Mouse (Mus musculus) brown adipose tissue, adult 24 weeks (tissue): ENCODE data around the gene Unc50. TPM values are rescaled to one million over a fixed set of nuclear protein-coding genes. Genes with fewer than 3 reads are reported as not detected.

ENCODE experiments used
- H3K27ac ChIP-seq: fragments of 200-500 bp; replicated peaks from 2 replicates; pipeline ENCODE4 v1.5.1; 2012; ENCODE audit warnings: low read depth, mild to moderate bottlenecking, low read length
- H3K4me1 ChIP-seq: fragments of 200-500 bp; 2 replicates; pipeline ENCODE4 v1.6.1; 2012; ENCODE audit warnings: low read length, mixed read lengths; ENCODE audit not compliant: control insufficient read depth, insufficient read depth, insufficient read length
- H3K4me3 ChIP-seq: fragments of 200-500 bp; 2 replicates; pipeline ENCODE4 v1.5.1; 2012; ENCODE audit warnings: low read depth, mild to moderate bottlenecking, low read length, moderate library complexity; ENCODE audit not compliant: insufficient read depth
- polyA plus RNA-seq: library from polyadenylated mRNA; stranded (reverse); fragments of >200 nt; gene quantifications from 2 replicates; pipeline ENCODE4 v1.2.4, GENCODE M21; 2012; ENCODE audit not compliant: missing spikeins, insufficient read depth, insufficient read length

Gene Unc50
- polyA plus RNA-seq, 1 experiment, result 47.5 TPM

DNA sequence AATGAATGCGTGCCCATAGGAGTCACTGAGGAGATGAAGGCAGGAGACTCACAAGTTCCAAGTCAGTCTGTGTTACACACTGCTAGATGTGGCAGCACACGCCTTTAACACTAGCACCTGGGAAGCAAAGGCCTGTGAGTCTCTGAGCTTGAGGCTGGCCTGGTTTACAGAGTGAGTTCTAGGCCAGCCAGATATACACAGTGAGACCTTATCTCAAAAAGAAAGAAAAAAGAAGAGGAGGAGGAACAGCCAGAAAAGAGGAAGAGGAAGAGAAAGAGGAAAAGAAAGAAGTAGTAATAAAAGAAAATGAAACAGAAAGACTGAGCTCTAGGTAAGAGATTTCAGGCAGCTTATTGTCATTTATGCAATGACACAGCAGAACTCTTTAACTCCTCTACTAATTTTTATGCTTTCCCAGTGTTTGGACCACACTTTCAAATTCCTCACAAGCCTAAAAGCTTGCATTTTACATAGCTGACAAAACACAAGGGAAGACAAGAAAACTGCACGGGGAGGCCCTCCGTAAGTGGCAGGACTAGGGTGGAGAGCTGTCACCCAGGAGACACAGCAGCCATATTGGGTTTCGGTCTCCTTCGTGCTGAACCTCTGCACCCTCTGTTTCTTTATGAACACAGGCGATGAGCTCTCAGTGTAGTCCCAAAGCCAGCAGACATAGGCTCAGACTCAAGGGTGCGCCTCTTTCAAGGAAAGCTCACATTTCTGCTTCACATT, 2.6 kb upstream of the Unc50 start:
- Histone ChIP-seq H3K27ac (no peak overlapping the region), H3K4me3 (no peak overlapping the region; the same call in 1 of the 2 replicates), H3K4me1 (peaks cover 7% of the 10 kb centered on the region; the same call in 1 of the 2 replicates)

DNA sequence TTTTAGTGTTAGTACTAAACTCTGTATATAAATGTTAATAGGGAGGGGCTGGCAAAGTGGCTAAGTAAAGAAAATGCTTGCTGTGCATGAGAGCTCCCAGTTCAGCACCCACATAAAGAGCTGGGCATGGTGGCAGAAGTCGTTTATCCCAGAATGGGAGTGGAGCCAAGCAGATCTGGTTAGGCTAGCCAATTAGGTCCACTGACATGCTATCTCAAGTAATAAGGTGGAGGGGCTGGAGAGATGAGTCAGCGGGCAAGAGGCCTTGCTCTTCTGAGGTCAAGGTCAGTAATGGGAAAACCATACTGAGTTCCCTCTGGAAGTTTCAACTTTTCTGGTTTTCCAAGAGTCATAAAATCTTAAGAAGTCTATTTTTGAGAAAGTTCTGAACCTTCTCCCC, 1.0 kb upstream of the Unc50 start:
- Histone ChIP-seq H3K4me1 (peaks cover 7% of the 10 kb centered on the region; the same call in 1 of the 2 replicates), H3K4me3 (peak overlapping the region; percentile 73), H3K27ac (peak overlapping the region; percentile 93)

DNA sequence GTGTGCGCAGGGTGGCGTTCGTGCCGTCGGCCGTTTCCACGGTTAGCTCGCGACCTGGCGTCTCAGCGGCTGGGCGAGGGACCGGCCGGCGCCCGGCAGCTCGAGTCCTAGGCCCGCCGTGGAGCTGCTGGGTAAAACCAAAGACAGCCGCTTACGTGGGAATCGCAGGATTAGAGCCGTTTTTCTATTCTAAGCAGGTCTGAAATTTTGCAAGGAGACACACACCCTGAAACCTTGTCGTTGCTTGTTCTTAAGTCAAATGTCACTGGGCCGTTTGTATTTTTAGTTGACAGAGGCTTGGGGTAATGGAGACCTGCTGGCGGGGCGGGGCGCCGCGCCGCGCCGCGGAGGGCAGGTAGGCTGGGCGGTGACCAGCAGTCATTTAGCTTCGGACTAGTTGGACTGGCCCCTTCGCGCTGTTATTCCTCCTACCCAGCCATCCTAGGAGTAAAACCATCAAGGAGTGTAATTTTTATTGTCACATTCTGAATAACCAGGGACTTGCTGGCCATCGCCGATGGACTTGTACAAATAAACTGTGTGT, 430 bp downstream of the Unc50 start:
- Histone ChIP-seq H3K27ac (peak overlapping the region; percentile 62), H3K4me1 (peaks cover 7% of the 10 kb centered on the region; the same call in 1 of the 2 replicates), H3K4me3 (peak overlapping the region; percentile 90)

DNA sequence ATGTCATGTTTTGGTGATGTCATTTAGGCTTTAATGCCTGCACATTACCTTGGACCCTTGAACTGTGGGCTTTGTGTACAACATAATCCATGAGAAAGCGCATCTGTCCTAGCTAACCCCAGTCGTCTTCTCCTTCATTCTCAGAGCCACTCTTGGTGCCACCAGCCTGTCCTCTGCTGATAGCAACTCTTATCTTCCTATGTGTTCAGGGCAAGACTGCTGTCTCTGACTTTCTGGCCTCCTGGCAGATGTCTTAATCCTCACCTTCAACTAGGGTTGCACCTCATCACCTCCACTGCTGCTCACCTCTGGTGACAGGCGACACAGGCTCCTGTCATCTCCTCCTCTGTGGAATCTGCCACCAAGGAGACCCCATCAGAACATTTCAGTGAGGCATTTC, 6.5 kb downstream of the Unc50 start:
- Histone ChIP-seq H3K4me3 (no peak overlapping the region), H3K4me1 (no peaks in the 10 kb centered on the region), H3K27ac (no peak overlapping the region)

DNA sequence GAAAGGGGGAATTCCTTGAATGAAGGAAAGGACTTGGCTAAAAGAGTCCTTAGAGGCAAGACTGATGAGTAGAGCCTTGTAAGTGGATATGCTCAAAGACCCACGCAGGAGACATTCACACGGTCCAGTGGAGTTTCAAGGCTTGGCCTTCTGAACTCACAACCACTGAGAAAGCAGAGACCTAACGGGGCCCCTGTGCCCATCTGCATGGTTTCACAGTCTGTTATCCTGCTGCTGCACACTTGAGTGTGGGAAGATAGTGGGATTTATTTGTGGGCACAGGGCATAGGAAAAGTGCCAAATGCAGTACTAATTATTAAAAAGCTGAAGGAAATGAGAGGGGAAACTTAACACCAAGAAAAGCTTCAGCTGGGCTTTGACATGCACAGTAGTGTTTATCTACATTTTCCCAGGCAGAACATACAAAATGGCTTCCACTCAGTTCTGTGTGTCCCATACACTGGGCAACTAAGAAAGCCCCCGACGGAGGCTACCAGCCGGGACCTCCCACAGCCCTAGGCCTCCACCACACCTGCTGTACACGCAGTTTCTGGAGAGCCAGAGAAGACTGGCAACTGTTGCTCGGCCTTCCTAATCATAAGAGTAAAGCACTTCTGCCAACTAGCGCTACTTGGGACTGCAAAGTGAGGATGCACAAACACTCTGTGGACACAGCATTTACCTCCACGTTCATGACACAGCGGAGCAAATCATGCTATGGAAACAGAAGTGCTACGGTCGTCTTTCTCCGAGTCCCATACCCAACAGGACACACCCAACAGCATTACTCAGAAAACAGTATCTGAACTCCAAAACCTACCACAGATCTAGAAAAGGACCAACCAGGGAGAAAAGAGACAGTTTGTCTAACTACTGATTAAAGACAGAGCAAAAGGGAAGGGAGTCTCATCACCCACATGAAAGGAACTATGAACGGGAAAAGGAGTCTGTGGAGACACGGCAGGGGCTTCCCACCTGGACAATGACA, 13.2 kb downstream of the Unc50 start:
- H3K4me3 ChIP-seq, result no peak overlapping the region
- no peaks in the 10 kb centered on the region for H3K4me1 ChIP-seq
- no peak overlapping the region for H3K27ac ChIP-seq

DNA sequence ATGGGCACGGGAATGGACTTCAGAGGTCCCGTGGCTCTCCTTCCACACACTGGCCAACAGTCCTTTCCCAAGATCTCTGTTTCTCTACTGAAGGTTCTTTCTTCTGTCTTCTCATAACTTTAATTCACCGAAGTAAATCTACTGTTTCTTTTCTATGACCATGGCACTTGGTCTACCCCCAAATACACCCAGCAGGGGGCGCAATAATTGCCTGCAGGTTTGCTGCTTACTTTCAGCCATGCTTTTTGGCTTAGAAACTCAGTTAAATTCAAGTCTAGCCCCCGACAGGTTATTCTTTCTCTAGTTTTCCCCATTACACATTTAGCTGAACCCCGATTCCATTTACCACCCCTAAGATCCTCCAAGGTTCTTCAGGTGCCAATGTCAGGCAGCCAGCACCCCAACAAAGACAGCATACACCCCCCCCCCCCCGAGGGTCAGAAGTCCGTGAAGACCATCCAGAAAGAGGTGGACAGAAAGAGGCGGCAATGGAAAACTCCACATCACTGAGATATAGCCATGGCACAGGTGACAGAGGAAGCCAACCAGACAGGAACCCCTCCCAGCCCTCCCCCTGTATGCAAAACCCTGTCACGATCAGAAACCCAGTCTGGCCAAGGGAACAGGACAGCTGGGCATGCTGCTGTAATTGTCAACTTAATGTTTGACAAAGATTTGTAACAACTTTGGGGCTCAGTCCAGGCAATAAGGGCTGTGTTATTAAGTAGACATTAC, 18.6 kb downstream of the Unc50 start:
- no peaks in the 10 kb centered on the region for H3K4me1 ChIP-seq
- no peak overlapping the region for H3K4me3 ChIP-seq
- H3K27ac ChIP-seq, result no peak overlapping the region

DNA sequence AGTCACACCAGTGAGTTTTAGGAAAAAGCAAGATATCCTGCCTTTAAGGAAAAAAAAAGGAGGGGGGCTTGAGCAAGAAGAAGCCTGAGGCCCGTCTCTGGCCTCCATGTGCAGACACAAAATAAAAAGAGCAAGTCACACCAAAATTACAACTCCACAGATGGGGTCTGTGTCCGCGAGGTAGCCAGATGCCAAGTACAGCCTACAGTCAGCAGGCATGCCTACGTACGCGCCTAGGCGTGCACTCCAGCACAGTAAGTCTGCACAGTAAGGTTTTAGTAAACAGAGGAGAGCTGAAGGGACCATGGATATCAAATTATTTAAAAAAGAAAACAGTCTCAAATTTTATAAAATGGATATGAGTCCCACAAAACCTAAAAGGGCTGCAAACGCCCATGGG, 21.3 kb downstream of the Unc50 start:
- Histone ChIP-seq H3K4me1 (no peaks in the 10 kb centered on the region), H3K27ac (no peak overlapping the region), H3K4me3 (no peak overlapping the region)

DNA sequence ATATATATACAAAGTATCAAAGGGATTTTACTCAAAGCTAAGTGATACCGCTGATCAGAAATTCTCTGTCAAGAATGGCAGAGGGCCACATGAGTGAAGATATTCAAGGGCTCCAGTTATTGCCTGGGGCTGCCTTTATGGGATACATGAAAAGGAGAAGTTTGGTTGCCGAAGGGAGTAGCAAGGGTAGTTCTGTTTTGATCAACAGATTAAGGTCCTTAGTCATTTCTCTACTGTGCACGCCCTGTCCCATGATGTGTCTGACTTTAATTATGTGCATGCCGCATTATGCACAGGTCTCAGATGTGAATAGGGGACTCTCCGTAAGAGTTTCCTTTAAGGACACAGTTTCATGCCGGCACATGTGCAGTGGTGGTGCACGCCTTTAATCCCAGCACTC, 27.6 kb downstream of the Unc50 start:
- H3K4me3 ChIP-seq, result no peak overlapping the region
- no peak overlapping the region for H3K27ac ChIP-seq
- no peaks in the 10 kb centered on the region for H3K4me1 ChIP-seq

DNA sequence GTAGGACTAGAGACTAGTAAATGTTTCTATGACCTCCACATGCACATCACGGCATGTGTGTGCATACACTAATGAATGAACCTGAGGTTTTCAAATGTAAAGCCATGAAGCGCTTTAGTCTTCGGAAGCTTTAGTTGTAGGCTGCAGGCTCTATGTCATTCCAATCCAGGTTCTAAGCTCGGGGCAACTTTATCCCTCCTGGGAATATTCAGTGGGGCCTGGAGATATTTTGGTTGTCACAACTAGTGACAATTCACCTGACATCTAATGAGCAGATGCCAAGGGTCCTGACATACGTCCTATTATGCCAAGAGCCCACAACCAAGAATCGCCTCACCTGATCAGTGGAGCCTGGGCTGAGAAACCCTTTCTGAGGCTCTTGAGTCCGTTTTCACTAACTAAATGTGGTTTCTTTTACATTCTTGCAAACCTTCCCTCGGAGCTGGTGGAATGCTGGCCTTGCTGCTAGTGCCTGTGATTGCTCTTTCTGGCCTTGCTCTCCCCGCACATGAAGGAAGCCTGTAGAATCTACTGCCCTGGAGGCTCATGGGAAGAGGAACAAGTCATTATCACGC, 35.0 kb downstream of the Unc50 start:
- Histone ChIP-seq H3K4me3 (no peak overlapping the region), H3K27ac (no peak overlapping the region), H3K4me1 (no peaks in the 10 kb centered on the region)

DNA sequence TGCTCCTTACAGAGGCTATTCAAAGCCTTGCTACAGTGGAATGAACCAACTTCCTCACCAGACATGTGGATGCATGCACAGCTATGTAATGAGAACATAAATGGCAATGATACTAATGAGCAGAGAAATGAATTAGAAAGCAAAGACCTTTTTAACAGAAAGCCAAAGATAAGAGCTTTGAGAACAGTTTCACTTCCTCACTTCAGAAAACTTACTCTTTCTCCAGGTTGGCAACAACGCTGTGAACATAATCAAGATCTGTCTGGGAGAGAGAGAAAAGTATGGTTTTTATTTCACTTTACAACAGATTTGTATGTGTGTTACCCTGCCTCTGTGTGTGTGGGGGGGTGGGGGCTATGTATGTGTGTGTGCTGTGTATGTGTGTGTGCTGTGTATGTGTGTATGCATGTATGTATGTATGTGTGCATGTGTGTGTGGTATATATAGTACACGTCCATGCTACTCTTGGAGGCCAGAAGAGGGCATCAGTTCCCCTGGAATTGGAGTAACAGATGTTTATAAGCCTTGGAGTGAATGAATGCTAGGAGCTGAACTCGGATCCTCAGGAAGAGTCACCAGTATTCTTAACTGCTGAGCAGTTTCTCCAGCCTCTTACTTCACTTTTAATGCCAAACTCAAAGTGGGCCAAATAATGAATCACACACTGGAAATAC, 36.5 kb downstream of the Unc50 start:
- Histone ChIP-seq H3K4me1 (no peaks in the 10 kb centered on the region), H3K27ac (no peak overlapping the region), H3K4me3 (no peak overlapping the region)

DNA sequence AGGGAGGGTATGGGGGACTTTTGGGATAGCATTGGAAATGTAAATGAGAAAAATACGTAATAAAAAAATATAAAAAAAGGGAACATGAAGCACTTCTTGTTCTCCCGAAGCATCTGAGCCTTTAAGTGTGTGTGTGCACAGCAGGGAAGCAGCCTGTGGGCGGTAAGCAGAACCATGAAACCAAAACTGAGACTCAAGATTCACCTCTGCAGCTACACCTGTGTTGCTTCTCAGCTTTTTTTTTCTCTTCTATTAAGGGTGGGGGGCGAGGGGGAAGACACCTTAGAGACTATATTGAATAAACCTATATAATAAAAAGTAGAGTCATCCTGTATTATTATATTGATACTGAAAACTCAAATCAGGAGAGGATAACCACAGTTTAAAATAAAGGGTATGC, 37.9 kb downstream of the Unc50 start:
- no peaks in the 10 kb centered on the region for H3K4me1 ChIP-seq
- no peak overlapping the region for H3K4me3 ChIP-seq
- no peak overlapping the region for H3K27ac ChIP-seq

DNA sequence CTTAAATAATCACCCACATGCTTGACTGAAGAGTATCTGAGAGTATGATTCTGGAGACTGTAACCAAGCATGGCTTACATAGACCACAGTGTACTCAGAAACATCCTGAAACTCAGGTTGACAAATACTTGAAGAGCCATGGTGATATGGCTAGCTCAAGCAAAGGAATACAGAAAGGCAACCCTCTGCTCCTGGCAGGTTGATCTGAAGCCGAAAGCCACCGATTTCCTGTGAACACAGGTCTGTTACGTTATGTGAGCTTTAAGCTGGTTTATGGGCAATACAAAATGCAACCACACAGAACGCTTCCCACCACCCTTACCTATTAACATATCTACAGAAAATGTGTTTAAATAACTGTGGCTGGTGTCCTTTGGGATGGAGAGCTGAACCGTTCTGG, 39.1 kb downstream of the Unc50 start:
- Histone ChIP-seq H3K4me3 (no peak overlapping the region), H3K27ac (no peak overlapping the region), H3K4me1 (no peaks in the 10 kb centered on the region)

DNA sequence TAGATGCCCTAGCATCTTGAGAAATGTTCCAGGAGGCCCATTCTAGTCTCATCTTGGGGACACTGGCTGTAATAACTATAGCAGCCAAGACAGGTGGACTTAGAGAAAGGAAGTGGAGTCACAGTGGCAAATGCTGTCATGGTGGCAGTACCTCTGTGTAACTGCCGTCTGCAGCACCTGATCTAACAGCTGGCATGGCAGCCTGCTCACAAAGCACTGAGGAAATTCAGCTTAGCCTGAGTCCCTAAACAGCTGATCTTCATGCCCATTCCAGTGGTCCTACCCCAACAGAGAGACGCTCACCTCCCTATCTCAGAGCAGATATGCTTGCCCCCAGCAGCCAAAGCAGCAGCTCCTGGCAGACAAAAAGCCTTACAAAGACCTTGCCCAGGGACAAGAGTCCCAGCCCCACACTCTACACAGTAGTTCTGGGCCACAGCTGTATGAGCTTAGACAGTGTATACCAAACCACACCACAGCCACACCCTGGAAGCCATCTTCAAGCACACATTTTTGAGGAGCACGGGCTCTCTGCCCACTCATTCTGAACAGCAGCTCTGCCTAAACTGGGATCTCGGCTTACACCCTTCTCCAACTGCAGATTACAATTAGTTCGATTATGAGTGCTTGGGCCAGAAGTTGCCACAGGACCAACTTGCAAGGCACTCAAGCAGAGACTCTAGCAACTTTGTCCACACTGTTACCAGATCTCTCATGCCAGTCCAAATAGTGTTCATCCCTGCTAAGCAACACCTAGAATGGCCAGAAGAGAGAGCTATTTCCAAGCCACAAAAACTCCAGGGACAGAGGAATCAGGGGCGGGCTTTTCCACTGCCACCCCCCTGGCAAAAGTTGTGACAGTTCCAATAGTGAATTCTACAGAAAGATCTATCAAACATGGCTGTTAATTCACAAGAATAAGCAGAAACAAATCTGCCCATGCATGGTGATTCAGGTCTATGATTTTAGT, 41.5 kb downstream of the Unc50 start:
- H3K4me3 ChIP-seq, result no peak overlapping the region
- no peaks in the 10 kb centered on the region for H3K4me1 ChIP-seq
- no peak overlapping the region for H3K27ac ChIP-seq
